Mouse (Mus musculus) intestine, embryonic 15.5 days (tissue): ENCODE measurements at regions not wholly inside any gene's neighbourhood (a gene's known extent, or its start where the extent isn't known, plus 50 kb on each side); places are given as distances from the start of the nearest gene placed in this dataset.

ENCODE experiments used
- ATAC-seq: fragments of 200-750 bp; cut with Nextera tagmentation; 2 replicates; pipeline ENCODE4 v1.8.0; 2017; ENCODE audit warnings: moderate TSS enrichment, moderate library complexity
- H3K27ac ChIP-seq: fragments of 300-500 bp; sonication (generic); 2 replicates; pipeline ENCODE4 v1.5.1; 2015; ENCODE audit warnings: mild to moderate bottlenecking, inconsistent platforms
- H3K27me3 ChIP-seq: fragments of 300-500 bp; sonication (generic); replicated peaks from 2 replicates; pipeline ENCODE4 v1.6.1; 2015; ENCODE audit warnings: inconsistent platforms
- H3K36me3 ChIP-seq: fragments of 300-500 bp; sonication (generic); 2 replicates; pipeline ENCODE4 v1.6.1; 2015; ENCODE audit warnings: inconsistent platforms
- H3K4me1 ChIP-seq: fragments of 300-500 bp; sonication (generic); replicated peaks from 2 replicates; pipeline ENCODE4 v1.6.1; 2015; ENCODE audit warnings: inconsistent platforms
- H3K4me2 ChIP-seq: fragments of 300-500 bp; sonication (generic); replicated peaks from 2 replicates; pipeline ENCODE4 v1.6.1; 2015; ENCODE audit warnings: mild to moderate bottlenecking, inconsistent platforms
- H3K4me3 ChIP-seq: fragments of 300-500 bp; sonication (generic); replicated peaks from 2 replicates; pipeline ENCODE4 v1.5.1; 2015; ENCODE audit warnings: inconsistent platforms
- H3K9ac ChIP-seq: fragments of 300-500 bp; sonication (generic); 2 replicates; pipeline ENCODE4 v1.6.1; 2015; ENCODE audit warnings: inconsistent platforms
- H3K9me3 ChIP-seq: fragments of 300-500 bp; sonication (generic); 2 replicates; pipeline ENCODE4 v1.6.1; 2016; ENCODE audit warnings: inconsistent platforms
- WGBS: fragments of 180-500 bp; shearing (Covaris S2); methylation state at CpG from one replicate; pipeline ENCODE4 v1.1.7; 2015; 5-methylcytosine and 5-hydroxymethylcytosine counted together

GRCm38 (mm10) chr11:41852813-41853212, 147.8 kb downstream of the Gabrg2 start:
- Histone ChIP-seq H3K9ac (no peak overlapping the region), H3K4me1 (no peaks in the 10 kb centered on the region), H3K27me3 (no peaks in the 10 kb centered on the region), H3K4me2 (no peak overlapping the region), H3K4me3 (no peak overlapping the region), H3K27ac (no peak overlapping the region), H3K36me3 (no peaks in the 10 kb centered on the region), H3K9me3 (no peaks in the 10 kb centered on the region)
- ATAC-seq = 0 out of 2 replicates have a peak, but pooled peaks have one; percentile 43

- WGBS = 55% methylated on average over 2 of the region's 2 CpGs
- no peaks in the 10 kb centered on the region for H3K36me3 ChIP-seq
- H3K27ac ChIP-seq = no peak overlapping the region
- no peak overlapping the region for H3K9ac ChIP-seq
- H3K27me3 ChIP-seq = no peaks in the 10 kb centered on the region
- no peak for ATAC-seq
- H3K9me3 ChIP-seq = no peaks in the 10 kb centered on the region
- H3K4me3 ChIP-seq = no peak overlapping the region
- no peak overlapping the region for H3K4me2 ChIP-seq
- no peaks in the 10 kb centered on the region for H3K4me1 ChIP-seq
These were observed 174.5 kb downstream of the Gabrg2 start for GRCm38 (mm10) chr11:41825978-41826679.

- Histone ChIP-seq H3K27ac (no peak overlapping the region), H3K36me3 (no peaks in the 10 kb centered on the region), H3K9me3 (no peaks in the 10 kb centered on the region), H3K4me2 (no peak overlapping the region), H3K27me3 (no peaks in the 10 kb centered on the region), H3K4me3 (no peak overlapping the region), H3K9ac (no peak overlapping the region), H3K4me1 (no peaks in the 10 kb centered on the region)
- WGBS = 89% methylated on average over 2 of the region's 2 CpGs
- ATAC-seq = no peak
These were observed 182.6 kb downstream of the Gabrg2 start for GRCm38 (mm10) chr11:41818014-41818413.

- ATAC-seq = no peak
- Histone ChIP-seq H3K27me3 (no peaks in the 10 kb centered on the region), H3K4me3 (no peak overlapping the region), H3K27ac (no peak overlapping the region), H3K4me1 (no peaks in the 10 kb centered on the region), H3K4me2 (no peak overlapping the region), H3K9me3 (no peaks in the 10 kb centered on the region), H3K9ac (no peak overlapping the region), H3K36me3 (no peaks in the 10 kb centered on the region)
- 79% methylated on average over 1 of the region's 1 CpGs for WGBS
These were observed 187.7 kb downstream of the Gabrg2 start for GRCm38 (mm10) chr11:41812996-41813395.

GRCm38 (mm10) chr11:41808897-41809296, 191.8 kb downstream of the Gabrg2 start:
- Histone ChIP-seq H3K4me1 (no peaks in the 10 kb centered on the region), H3K27ac (no peak overlapping the region), H3K4me3 (no peak overlapping the region), H3K36me3 (no peaks in the 10 kb centered on the region), H3K9me3 (no peaks in the 10 kb centered on the region), H3K27me3 (no peaks in the 10 kb centered on the region), H3K9ac (no peak overlapping the region), H3K4me2 (no peak overlapping the region)
- ATAC-seq = no peak
- 80% methylated on average over 2 of the region's 2 CpGs for WGBS

- WGBS = 63% methylated on average over 3 of the region's 3 CpGs
- Histone ChIP-seq H3K9ac (no peak overlapping the region), H3K4me2 (no peak overlapping the region)
These were observed 208.5 kb downstream of the Gabrg2 start for GRCm38 (mm10) chr11:41792206-41792605.

More at GRCm38 (mm10) chr11:41792206-41792605, 208.5 kb downstream of the Gabrg2 start:
- no peak overlapping the region for H3K27ac ChIP-seq
- no peaks in the 10 kb centered on the region for H3K36me3 ChIP-seq
- H3K4me3 ChIP-seq = no peak overlapping the region
- no peaks in the 10 kb centered on the region for H3K9me3 ChIP-seq
- ATAC-seq = no peak
- no peaks in the 10 kb centered on the region for H3K4me1 ChIP-seq
- H3K27me3 ChIP-seq = no peaks in the 10 kb centered on the region
